Mouse (Mus musculus) 3134 (cell line): ENCODE results near the gene Kif24.
"Not testable (repeated sequence)": the region's sequence is repeated elsewhere in the genome, so short reads cannot be mapped to it uniquely, and the experiment has no call there.

Experiments
- DNase-seq: peaks from one replicate; pipeline ENCODE4 v3.0.0-alpha.2; 2011; ENCODE audit warnings: low spot score; ENCODE audit not compliant: insufficient read length; ENCODE audit errors: extremely low read depth

The Kif24 gene

DNA sequence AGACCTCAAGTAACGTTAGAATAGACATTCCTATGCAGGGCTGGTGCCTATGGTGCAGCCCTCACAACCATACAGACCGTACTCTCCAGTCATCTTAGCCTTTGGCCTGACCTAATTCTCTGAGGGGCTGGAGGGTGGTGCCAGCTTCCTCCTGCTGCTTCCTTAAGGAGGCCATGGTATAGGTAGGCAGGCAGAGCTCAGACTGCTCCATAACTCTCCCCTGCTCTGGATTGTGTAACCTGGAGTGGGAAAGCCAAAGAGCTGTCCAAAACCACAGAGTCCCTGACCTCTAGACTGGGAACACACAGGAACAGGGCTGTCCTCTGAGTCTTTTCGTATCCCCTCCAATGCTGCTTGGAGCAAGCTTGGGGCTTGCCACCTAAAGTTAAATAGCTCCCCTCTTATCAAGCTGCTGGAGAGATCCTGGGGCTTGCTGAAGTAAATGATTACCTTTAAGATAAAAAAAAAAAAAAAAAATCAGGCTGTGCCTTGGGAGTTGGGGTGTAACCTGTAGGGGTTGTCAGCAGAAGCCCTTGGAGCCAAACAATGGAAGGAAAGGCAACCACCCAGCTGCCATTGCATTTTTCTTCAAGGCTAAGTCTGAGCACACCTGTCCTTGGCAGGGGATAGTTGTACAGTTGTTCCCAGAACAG lies 28.9 kb upstream of the Kif24 start:
- no peak for DNase-seq

DNA sequence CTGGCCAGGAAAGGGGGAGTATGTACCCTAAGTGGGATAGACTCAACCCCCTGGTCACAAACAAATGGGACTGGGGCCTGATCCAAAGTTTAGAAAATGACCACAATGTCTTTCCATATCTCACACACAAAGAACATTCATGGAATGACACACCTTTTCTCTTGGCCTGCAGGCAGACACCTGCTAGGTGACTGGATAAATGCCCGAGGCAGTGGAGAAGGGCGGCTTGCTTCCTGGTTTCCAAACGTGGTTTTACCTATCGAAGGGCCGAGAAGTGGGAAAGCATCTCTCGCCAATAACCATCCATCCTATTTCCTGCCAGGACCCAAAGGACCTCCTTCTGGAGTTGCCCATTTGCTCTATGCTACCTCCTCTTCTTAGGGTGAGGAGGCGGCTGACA lies 28.3 kb upstream of the Kif24 start:
- DNase-seq: no peak

DNA sequence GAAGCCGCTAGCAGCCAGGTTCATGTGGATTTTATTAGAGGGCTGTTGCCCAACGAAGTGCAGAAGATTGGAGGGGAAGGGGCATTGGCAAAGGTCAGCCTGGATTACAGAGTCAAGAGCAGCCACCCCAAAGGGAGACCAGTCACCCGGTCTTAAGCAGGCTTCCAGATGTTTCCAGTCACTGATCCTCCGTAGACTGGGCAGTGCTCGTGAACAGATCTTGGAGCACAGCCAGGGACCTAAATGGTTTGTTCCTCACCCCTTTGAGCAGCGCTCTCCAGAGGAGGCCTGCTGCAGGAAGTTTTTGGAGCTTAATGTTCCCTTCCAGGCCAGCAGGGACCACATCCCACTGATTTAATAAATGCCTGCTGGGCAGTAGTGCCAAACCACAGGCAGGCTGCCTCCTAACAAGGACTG lies 16.9 kb upstream of the Kif24 start:
- no peak for DNase-seq

DNA sequence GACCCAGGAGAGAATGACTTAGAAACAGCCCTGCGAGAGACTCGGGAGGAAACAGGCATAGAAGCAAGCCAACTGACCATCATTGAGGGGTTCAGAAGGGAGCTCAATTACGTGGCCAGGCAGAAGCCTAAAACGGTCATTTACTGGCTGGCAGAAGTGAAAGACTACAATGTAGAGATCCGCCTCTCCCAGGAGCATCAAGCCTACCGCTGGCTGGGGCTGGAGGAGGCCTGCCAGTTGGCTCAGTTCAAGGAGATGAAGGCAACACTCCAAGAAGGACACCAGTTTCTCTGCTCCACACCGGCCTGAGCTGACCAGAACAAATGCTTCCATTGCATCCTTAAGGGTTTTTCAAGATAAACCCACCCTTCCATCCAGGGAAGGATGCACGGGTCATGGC lies 15.6 kb upstream of the Kif24 start:
- DNase-seq: no peak

DNA sequence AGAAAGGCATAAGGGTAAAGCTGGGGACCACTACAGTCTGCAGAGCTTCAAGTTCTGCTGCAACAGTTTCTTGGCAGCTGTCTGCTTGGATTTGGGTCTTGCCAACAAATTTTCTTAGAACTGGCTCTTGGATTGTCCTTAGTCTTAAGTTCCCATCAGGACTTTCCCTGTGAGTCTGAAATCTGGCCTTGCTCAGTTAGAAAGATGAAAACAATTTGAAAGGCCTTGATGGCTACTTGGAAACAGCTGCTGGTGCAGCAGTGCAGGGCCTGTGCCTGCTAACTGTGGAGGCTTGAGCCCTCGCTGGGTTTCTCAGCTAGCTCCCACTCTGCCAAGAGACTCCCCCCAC lies 14.7 kb upstream of the Kif24 start:
- DNase-seq: no peak

DNA sequence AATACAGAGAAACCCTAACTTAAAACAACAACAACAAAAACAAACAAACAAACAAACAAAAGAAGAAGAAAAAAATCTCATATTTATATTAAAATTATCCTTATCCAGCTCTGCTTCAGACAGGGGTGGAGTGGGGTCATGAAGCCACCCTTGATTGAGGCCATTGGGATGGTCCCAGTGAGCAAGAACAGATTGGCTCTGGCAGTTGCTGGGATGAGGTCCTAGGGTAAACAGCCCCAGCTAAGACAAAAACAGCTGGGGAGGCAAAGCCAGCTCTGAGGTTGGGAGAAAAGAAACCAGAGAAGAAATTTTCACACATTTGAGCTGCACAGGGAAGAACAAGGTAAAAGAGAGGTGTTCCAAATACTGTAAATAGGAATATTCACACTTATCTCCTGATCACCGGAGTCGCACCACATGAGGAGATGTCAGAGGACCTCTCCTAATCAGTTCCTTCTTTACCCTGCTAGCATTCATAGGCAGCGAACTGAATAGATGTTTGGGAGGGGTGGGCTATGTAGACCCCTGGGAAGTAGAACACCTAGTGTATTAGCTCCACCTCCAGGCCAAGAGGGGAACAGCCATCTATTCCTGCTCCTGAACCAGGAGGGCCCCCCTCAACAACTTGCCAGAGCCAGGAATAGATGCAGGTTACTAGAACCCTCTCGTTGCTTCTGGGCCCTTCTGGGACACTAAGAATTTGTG lies 14.2 kb upstream of the Kif24 start:
- no peak for DNase-seq

DNA sequence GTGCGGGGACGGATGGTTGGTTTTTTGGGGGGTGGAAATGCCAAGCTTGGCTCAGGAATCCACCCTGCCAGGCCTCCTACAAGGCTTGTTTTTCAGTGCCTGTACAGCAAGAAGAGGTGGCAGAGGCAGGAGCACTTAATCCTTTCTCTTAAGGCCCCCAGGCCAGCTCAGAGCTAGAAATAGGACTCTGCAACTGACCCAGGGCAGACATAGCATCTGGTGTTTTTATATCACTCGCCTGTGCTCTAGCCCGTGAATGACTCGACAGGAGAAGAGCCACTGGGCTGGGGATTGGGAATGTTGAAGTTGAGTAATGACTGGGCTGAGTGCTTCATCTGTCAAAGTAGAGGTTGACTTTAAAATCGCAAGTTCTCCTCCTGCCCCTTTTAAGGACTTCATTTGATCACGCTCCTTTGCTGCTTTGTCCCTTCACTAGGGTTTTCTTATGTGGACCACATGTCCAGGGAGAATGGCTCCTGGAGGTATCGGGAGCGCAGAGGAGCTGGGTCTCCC lies 13.0 kb upstream of the Kif24 start:
- no peak for DNase-seq

DNA sequence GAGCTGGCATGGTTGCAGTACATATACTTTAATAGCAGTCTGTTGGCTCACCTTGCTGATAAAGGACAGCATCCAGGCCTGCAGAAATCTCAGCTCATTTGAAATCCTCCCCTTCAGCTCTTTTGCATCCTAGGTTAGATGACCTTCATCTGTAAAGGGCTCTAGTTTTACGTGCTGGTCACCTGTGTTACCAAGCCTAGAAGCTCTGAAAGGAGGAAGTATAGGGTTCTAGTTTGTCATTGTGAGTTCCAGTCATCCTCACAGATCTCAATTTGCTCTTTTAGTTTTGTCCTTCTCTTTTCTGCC lies 6.7 kb upstream of the Kif24 start:
- DNase-seq: no peak

DNA sequence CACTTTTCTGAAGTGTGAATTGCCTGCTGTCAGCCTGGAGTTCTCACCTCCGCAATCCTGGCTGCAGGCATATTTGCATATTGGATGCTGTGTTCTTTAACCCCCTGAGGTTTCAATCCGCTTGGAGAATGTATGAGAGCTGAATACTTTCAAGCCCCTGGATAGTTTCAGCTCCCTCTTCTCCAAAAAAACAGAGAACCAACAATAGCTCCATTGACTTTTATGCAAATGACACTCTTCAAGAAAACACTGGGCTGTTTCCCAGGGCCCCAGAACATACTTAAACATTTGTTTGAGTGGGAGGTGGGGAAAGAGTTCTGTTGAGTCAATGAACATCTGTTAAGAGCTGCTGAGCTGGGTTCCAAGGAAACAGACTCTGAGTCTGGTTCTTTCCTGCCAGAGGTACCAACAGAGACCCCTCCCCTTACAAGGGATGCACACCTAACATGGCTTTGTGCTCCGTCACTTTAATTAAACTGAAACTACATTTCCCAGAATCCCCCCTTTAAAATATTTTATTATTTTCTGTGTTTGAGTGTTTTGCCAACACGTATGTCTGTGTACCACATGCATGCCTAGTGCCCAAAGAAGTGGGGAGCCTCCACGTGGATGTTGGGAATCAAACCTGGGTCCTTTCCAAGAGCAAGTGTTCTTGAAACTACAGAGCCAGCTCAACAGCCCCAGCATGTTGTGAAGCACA lies 6.1 kb upstream of the Kif24 start:
- no peak for DNase-seq

DNA sequence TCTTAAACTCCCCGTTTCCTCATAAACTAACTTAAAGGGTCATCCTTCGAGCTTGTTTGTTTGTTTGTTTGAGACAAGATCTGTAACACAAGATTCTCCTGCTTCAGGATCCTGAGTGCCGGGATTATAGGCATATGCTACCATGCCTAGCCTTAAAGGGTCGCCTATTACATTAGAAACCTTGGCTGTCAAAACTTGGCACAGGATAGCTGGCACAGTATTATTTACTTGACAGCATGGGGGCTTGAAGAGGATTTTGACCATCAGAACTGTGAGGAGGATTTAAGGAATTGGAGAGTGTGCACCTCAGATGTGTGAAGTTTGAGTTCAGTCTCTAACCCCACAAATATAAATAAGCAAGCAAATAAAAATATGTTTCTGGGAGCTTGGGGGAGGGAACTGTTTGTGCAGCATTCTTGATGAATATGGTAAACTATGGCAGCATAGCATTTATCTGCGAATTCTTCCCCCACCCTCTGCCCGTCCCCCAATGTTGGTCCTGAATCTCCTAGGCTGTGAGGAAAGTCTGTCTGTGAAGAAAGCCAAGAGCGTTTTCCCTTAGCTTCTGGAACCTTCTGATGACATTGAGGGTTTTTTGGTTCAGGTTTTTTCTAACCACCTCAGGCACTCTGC lies 5.5 kb upstream of the Kif24 start:
- no peak for DNase-seq

DNA sequence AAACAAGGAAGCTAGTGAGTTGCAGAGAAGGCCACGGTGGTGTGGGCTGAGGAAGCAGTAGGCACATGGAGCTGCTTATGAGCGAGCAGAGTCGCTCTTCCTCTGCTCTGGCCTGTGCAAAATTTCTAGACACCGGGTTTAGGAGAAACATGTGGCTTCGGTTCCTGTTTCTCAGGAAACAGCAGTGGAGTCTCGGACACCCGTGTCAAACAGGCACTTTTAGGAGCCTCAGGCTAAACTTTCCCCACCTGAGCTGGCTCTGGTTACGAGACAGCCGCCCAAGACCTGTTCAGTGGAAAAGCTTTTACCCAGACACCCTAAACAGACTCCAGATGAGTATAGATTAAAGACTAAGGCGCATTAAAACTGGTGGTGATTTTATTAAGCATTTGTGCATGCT lies 4.5 kb upstream of the Kif24 start:
- no peak for DNase-seq

DNA sequence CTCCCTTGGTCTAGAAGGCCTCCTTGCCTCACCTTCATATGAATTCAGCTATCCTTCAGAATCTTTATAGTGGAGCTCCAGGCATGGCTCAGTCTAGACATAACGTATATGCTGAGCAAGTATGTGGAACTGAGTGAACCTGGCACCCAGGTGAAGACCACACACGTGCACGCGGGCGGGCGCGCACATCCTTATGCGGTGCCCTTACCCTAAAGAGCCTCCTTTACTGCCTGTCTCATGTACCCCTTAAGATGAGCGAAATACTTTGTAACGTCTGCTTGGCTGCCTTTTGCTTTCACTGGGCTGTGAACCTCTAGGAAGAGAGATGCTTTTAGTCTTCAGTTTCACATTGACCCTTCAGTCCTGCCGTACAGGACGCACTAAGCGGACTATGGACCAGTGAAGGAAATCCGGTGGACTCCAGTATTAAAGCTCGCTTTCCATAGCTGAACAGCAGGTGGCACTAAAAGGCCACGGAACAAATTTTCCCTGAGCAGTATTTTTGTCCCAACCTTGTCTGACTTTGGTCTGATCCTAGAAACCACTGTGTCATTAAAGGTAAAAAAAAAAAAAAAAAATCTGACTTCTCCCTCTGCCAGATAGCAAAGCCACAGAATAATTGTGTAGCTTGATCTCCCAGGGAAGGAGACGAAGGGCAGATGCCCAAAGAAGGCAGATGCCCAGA lies 3.9 kb upstream of the Kif24 start:
- DNase-seq: no peak

DNA sequence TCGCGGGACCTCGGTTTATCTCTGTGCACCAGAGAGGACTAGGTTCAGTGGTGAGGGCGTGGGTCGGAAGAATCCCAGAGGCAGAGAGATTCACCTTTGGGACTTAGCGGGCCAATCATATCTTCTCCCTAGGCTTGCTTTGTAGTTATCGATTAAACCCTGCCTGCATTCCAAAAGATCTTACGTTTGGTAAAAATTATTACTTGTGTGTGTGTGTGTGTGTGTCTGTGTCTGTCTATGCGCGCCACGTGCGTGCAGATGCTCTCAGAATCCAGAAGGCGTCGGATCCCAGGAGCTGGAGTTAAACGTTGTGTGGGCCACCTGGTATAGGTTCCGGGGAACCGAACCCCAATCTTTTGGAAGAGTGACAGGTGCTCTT lies 589 bp upstream of the Kif24 start:
- DNase-seq: no peak

DNA sequence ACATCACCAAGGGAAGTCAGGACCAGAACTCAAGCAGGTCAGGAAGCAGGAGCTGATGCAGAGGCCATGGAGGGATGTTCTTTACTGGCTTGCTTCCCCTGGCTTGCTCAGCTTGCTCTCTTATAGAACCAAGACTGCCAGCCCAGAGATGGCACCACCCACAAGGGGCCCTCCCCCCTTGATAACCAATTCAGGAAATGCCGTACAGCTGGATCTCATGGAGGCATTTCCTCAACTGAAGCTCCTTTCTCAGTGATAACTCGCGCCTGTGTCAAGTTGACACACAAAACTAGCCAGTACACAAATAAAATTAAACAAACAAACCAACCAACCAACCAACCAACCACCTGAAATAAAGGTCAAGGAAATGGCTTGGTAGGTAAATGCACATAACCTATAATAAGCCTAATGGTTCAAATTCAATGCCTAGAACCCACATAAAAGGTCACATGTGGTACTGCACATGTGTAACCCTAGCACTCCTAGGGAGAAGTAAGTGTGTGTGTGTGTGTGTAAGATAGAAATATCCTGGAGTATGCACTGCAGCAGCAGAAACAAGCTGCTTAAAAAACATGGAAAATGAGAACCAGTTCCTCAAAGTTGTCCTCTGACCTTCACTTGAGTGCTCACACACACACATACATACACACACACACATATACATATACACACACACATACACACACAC lies 1.5 kb downstream of the Kif24 start:
- DNase-seq: not testable (repeated sequence)

DNA sequence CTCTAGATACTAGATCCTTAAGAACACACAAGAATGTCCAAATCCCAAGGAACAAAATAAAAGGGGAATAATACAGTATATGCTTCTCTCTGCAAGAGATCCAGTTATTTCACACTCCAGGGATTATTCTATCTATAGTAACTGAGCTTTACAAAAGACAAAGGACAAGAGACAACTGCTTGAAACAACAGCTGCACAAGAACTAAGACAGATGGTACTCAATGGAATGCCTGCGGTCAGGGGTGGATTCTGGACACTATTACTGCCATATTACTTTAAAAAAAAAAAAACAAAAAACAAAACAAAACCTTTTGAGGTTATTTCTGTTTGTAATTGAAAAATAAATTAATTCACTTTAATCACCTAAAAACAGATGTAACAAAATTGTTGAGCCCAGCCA lies 4.0 kb downstream of the Kif24 start:
- no peak for DNase-seq

DNA sequence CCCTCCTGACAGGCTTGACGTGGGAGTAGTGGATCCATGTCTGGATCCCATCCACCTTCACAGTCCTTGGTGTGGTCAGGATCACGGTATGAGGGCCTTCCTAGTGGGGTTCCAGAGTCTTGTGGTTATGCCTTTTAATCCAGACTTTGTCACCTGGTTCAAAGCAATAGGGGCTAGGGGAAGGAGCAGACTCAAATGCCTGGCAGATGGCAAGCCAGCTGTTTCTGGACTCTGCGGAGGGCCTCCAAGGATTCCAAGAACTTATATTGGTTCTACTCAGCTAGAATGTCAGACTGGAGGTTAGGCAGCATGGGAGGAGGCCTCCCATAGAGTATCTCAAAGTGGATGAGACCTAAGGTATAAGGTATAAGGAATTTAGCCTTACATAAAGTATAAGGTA lies 17.1 kb downstream of the Kif24 start:
- no peak for DNase-seq

DNA sequence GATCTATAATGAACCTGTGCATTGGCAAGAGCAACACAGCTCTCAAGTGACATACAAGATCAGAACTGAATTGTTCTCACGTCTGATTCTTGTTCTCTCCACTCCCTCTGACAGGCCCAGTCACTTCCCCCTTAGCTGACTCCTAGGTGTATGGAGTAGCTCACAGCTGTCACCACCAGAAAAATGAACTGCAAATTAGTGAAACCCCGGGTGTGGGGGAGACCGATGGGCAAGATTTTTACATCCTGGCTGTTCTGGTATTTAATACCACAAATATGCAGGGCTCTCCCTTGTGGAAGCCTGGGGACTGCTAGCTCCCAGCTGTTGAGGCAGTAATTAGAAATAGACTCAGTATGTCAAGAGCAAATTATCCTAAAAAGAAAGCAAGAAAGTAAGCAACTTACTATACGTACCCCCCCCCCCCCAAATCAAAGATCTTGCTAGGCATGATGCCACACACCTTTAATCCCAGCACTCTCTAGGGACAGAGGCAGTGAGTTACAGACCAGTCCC lies 21.8 kb downstream of the Kif24 start:
- no peak for DNase-seq

DNA sequence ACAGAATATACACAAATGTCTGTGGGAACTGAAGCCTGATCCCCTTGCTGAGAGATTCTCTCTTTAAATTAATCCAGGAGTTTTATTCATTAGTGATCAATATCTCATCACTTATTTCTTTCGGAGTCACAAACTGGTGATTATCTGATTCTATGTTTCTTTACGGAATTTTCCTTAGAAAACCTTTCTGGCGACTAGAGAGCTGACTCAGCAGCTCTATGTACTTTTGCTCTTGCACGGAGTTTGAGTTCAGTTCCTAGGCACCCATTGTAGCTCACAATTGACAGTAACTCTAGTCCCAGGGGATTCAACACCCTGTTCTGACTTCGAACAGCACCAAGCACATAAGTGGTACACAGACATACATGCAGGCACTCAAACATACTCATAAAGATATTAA lies 25.8 kb downstream of the Kif24 start:
- no peak for DNase-seq

DNA sequence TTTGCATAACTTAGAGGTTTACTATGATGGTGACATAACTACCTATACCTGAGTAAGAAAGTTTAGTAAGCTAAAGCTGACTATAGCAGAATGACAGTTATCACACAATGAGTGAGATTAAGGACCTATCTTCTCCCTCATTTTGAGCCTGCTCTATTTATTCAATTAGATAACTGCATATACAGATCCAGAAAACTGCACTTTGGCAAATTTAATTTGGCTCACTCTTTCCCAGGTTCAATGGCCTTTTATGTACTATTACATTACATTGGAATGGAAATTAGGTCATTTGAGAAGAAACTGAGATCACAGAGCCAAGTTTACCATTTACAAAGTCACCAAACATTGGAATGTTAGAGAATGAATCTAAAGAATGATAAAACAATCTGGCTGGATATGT lies 47.7 kb downstream of the Kif24 start:
- DNase-seq: no peak

DNA sequence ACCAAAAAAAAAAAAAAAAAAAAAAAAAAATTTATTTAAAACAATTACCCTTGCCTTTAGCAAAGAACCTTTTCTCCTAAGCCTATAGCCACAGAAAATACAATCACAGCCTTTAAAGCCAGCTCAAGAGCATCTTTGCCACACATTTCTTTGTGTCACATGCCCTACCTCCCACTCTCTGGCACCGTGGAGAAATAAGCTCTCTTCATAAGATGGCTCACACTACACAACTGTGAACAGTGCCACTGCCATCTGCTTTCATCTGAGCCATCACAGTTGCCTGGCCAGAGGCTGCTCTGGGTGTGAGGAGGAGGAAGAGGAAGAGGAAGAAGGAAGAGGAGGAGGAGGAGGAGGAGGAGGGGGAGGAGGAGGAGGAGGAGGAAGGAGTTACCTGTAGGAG lies 55.3 kb downstream of the Kif24 start:
- DNase-seq: no peak
